Mouse (Mus musculus): ENCODE data around the gene Cfap77.
"Not testable (repeated sequence)": the region's sequence is repeated elsewhere in the genome, so short reads cannot be mapped to it uniquely, and the experiment has no call there.

Gene Cfap77

DNA sequence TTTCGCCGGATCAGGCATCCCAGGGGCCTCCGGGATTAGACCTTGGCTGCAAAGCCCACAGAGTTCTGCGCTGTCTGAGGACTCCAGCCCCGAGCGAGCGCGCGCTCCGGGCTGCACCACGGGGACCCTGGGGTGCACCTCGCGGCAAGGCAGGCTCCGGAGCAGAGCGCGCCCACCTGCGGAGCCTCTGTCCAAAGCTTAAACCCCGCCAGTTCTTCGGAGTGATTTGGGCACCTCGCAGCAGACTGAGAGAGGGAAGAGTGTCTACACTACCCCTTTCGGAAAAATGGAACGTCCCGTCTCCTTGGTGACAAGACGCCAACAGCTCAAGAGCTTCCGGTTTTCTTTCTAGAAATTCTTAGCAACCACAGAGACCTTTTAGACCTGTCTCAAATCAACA is at the start of gene Cfap77:
TSS of gene Cfap77 (minus strand) at position 76 of the 400 bp plus-strand sequence.
- ATAC-seq (ENCODE audit: insufficient number of reproducible peaks, low FRiP score, low TSS enrichment): no peak

DNA sequence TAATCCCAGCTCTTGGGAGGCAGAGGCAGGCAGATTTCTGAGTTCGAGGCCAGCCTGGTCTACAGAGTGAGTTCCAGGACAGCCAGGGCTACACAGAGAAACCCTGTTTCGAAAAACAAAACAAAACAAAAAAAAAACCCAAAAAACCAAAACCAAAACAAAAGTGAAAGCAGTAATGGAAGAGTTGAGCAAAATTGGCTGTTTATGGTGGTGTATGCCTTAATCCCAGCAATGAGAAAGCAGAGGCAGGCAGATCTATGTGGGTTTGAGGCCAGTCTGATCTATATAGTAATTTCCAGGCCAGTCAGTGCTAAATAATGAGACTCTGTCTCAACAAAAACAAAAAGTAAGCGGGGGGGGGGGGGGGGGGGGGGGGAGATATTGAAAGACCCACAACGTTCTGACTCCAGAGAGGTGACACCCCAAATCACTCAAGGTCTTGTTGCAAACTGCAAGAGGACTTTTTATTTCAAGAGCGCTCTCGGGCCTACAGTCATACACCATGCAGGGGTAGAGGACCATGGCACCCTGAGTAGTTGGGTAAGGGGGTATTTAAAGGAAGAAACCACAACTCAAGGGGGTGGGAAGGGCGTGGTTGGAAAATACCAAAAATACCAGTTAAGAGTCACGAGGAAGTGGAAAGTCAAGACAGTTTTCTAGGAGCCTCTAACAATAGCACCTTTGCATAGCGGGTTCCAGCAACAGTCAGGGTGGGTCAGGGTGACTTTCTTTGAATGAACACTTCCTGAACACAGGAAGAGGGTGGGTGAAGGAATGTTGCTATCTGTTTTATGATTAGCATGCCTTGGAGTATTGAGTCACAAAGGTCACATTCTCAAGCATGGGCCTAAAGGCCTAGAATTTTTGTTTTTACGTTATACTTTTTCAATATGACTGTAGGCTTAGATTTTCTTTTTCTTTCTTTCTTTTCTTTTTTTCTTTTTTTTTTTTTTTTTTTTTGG is 47.8 kb upstream of the Cfap77 start:
- not testable (repeated sequence) for ATAC-seq (ENCODE audit: insufficient number of reproducible peaks, low FRiP score, low TSS enrichment)

DNA sequence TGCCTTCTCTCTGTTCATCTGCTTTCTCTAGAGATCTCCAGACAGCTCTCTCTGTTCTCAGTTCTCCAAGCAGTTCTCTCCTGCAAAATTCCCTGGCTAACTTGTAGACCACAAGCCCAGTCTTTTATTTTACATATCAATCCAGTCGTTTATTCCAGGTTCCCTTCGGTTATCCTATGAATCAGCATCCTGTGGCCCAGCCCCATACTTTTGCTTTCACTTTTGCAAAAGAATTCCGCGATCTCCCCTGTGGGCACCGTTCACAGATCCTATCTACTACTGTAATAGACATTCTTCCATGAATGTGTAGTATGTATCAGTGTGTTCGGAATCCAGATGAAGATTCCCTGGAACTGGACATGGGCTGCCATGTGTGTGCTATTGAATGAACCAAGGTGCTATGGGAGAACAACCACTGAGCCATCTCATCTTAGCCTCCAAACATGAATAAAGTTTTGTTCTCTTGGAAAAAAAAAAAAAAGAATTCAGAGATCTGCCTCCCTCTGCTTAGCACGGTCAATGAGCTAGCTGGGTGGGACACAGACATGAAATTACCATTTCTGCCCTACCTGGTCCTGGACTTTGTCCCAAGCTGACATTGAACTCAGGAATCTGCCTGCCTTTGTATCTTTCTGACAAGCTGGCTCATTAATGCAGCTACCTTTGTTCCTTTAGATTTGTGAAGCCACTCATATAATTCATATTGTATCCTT is 46.1 kb upstream of the Cfap77 start:
- no peak for ATAC-seq (ENCODE audit: insufficient number of reproducible peaks, low FRiP score, low TSS enrichment)

DNA sequence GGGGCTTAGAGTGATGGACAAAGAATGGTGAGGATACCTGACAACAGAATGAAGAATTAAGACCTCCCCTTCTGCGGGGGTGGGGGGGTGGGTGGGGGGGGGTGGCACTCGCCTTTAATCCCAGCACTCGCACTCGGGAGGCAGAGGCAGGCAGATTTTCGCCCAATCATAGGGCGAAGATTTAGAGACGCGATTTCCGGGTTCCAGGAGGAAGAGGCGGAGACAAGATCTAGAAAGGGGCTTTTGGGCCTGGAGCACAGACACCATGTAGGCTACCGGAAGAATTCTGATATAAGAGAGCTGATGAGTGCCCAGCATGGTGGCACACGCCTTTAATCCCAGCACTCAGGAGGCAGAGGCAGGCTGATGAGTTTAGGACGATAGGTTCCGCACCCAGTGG is 44.8 kb upstream of the Cfap77 start:
- ATAC-seq (ENCODE audit: insufficient number of reproducible peaks, low FRiP score, low TSS enrichment): no peak

DNA sequence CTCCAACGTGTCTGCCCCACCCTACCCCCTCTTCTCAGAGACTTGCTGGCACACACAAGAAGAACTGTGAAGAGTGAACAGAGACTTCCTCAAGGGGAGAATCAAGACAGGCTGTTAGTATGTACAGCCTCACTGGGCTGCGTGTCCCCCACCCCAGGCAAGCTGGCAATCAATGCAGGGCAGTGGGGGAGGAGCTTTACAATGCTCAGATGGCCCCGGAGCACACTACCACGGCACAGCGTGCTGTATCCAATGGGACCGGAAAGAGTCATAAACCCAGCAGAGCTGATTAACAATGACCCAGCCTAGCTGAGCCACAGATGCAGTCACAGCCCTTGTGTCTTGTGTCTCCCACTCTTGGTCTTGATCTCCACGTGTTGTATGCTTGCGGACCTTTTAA is 43.9 kb upstream of the Cfap77 start:
- no peak for ATAC-seq (ENCODE audit: insufficient number of reproducible peaks, low FRiP score, low TSS enrichment)

DNA sequence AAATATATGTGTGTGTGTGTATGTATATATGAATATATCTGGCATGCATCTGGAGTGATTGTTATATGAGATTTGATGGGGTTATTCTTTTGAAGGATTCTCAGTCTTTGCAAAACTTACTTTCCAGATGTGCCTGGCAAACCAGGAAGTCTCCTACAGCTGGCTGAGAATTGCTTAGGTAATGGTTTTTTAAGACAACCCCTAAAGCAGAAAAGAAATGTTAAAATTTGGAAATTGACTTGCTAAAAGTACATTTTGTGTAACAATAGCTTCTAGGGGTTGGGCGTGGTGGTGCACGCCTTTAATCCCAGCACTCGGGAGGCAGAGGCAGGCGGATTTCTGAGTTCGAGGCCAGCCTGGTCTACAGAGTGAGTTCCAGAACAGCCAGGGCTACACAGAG is 43.1 kb upstream of the Cfap77 start:
- ATAC-seq (ENCODE audit: insufficient number of reproducible peaks, low FRiP score, low TSS enrichment): not testable (repeated sequence)

DNA sequence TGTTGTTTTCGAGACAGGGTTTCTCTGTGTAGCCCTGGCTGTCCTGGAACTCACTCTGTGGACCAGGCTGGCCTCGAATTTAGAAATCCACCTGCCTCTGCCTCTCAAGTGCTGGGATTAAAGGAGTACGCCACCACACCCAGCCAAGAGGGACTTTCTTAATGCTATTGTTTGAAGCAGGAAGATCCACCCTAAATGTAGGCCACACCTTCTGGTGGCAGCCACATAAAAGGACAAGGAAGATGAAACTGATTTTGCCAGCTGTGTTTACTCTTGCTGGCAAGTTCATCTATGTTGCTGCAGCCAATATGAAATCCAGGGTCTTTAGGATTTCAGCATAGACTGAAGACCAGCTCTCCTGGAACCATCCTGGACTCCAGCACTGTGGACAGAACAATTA is 42.6 kb upstream of the Cfap77 start:
- ATAC-seq (ENCODE audit: insufficient number of reproducible peaks, low FRiP score, low TSS enrichment): no peak

DNA sequence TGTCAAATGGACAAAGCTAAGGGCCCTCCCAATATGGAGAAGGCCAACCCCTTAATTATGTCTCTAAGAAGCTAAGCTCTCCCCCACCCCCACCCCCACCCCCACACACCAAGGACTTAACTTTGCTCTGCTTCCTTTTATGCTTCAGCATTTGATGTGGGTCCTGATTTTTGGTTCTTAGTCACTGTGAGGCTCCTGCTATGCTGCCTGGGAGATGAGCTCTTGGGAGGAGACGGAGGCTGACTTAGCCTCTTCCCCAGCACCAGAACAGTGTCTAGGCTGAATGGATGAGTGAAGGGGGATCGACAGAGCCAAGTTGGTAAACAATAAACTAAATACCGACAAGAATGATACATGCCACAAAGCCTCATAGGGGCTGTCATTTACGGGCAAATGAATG is 41.9 kb upstream of the Cfap77 start:
- no peak for ATAC-seq (ENCODE audit: insufficient number of reproducible peaks, low FRiP score, low TSS enrichment)

DNA sequence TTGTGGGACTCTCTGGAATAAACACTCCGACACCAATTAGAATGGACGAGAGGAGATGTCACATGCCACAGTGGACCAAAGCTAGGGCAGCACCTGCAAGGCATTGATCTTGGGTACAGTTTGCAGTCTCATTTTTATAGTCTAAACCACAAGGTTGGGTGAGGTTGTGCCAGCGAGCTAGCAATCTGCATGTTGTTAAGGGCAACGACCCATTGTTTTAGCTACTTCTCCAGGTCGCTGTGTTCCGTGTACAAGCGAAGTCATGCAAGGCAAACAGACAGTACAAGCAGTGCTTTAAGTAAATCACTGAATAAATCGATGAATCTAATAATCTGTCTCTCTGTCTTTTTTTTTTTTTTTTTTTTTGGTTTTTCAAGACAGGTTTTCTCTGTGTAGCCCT is 40.8 kb upstream of the Cfap77 start:
- no peak for ATAC-seq (ENCODE audit: insufficient number of reproducible peaks, low FRiP score, low TSS enrichment)

DNA sequence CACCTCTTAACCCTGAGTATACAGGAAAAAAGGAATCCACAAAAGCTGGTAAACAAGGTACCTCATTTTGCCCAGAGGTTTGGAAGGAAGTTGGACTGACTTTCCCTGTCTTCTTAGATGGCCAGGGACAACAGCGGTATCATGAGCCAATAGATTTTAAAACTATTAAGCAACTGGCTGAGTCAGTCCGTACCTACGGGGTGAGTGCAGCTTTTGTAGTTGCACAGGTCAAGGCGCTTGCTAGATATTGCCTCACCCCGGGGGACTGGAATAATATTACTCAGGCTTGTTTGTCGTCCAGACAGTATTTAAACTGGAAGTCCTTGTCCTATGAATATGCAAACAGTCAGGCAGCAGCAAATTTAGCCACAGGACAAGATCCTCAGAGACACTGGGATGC is 34.4 kb upstream of the Cfap77 start:
- ATAC-seq (ENCODE audit: insufficient number of reproducible peaks, low FRiP score, low TSS enrichment): not testable (repeated sequence)

DNA sequence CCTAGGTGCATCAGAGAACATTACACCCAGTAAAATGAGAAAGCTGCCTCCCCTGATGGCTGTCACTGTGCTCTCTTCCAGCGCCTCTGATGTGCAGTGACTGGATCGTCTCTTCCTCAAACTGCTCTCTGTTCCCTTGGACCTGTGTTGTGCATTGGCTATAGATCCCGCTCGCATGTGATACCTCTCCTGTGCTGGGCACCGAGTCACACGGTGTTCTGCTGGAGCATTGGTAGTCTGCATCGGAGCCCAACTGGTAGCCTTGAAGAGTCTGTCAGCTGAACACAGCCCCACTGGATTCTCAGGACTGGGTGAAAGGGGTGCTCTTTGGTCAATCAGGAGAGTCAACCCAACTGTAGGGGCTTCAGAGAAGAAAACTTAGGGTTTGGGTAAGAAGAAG is 31.2 kb upstream of the Cfap77 start:
- no peak for ATAC-seq (ENCODE audit: insufficient number of reproducible peaks, low FRiP score, low TSS enrichment)

DNA sequence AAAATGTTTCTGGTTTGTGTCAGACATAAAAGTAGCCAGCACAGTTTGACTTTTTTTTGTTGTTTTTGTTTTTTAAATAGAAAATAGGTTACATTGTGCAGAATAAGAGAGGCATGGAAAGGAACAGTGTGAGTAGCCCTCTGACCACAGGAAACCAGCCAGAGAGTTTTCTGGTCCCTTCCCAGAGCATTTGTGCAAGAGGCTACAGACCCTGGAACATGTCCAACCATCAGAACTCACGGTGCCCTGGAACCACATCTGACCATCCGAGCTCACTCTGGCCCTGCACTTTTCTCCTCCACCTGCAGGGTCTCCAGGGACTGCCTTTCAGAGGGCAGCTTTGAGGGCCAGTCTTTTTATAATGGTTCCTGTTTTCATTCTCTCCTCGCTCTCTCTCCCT is 27.1 kb upstream of the Cfap77 start:
- ATAC-seq (ENCODE audit: insufficient number of reproducible peaks, low FRiP score, low TSS enrichment): no peak

DNA sequence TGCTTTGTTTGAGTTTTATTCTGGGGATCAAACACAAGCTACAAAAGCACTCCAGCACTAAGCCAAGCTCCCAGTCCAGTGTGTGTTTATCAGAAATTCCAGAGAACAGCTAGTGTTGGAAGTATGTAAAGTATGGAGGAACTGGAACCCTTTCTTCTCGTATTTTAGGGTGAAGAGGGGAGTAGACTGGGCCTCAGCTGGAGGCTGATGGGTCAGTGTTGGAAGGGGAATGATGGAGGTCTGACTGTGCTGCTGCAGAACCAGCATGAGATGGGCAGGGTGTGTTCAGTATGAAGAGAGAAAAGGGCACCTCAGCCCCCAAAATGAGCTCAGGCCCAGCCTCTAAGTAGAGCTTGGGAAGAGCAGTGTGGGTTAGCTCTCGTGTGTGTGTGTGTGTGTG is 21.4 kb upstream of the Cfap77 start:
- no peak for ATAC-seq (ENCODE audit: insufficient number of reproducible peaks, low FRiP score, low TSS enrichment)

DNA sequence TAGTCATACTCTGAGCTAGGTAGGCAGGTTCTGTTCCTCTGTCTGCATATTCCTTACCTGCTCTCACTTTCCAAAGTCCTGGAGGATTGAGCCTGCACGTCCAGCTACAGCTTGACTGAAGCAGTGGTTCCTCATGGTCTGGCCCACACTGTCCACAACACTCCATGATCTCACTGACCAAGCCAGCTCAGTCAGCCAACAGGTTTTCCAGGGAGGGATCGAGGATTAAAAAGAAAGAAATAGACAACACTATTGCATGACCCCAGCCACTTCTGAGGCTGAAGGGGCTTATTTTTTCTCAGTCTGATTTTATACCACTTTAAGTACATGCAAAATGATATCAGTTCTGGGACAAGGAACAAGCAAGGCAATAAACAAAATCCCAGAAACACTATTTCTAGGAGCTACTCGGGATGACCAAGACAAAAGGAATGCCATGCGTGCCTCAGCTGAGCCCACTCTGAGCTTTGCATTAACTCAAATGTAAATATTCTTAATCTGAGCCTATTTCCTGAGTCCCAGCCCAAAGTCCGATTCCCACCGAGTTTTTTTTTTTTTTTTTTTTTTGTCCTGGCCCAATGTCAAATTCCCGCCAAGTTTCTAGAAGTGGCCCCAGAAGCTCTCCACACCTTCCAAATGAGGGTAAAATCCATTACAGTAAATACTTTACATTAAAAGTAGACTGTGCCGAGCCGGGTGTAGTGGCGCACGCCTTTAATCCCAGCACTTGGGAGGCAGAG is 20.6 kb upstream of the Cfap77 start:
- ATAC-seq (ENCODE audit: insufficient number of reproducible peaks, low FRiP score, low TSS enrichment): no peak

DNA sequence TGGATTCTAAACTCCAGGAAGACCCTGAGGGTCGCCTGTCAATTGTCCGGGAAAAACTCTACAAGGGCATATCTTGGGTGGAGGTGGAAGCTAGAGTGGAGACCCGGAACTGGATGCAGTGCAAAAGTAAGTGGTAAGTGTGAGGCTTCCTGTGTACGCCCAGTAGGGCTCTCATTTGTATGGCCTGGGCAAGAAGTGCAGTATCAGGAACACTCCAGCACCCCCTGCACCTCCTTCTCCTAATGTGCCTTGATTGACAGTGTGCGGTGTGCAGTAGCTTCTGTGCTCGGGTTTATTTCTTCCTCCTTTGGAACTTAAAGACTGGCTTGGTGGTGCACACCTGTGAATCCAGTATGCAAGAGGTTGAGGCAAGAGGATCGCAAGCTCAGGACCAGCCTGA is 19.8 kb upstream of the Cfap77 start:
- no peak for ATAC-seq (ENCODE audit: insufficient number of reproducible peaks, low FRiP score, low TSS enrichment)

DNA sequence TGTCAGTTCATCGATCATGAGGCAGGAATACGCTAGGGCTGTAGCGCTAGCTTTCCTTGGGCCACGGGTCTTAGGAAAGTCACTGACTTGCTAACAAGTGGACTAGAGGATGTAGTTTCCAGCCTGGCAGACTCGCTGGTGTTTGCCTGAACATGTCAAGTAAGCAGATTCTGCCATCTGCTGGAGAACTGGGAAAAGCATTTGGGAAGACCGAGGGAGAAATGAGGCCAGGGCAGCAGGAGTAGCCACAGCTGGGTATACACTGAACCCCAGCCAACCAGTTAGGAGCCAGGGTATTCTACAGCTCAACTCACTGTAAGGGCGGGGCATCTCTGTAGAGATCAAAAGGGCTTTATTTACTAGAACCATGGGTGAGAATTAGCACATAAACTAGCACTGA is 11.5 kb upstream of the Cfap77 start:
- ATAC-seq (ENCODE audit: insufficient number of reproducible peaks, low FRiP score, low TSS enrichment): no peak

DNA sequence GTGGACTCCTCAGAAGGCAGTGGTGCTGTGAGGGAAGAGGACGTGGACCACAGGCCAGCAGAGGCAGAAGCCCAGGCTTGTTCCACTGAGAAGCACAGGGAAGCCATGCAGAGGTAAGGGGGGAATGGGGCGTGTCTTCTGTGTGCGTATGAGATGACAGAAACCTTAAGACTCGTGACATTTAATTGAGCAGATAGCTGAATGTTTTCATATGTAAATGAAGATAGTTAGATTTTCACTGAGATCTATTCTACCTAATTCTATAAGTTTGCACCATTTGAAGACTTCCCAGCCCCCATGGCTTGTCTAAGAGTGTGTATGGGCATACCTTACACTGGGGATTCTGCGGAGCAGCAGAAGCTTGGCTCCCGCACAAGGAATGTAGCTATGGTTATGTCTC is 10.9 kb upstream of the Cfap77 start:
- ATAC-seq (ENCODE audit: insufficient number of reproducible peaks, low FRiP score, low TSS enrichment): no peak

DNA sequence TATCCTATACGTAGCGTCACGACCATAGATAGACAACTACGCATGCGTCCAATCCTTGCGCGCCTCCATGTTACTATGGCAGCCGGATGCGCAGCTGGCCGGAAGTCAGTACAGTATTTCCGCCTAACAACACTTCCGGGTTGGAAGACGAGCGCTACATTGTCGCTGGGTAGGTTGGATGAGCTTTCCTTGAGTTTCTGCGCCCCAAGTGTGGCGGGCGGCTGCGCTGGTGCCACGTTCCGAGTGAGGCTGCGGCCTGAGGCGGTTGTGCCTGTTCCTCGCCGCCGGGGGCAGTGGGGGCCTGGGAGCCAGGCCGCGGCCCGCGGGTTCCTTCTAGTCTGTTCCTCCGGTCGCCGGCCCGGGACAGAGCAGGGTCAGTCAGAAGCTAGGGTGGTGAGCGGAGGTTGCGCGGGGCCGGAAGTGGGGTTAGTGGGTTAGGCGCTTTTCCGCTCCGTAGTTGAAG is 5.3 kb upstream of the Cfap77 start, which contains the start of gene Ttf1:
TSS of gene Ttf1 (plus strand) at position 128 of the 463 bp plus-strand sequence.
- ATAC-seq (ENCODE audit: insufficient number of reproducible peaks, low FRiP score, low TSS enrichment): peak; percentile 99

DNA sequence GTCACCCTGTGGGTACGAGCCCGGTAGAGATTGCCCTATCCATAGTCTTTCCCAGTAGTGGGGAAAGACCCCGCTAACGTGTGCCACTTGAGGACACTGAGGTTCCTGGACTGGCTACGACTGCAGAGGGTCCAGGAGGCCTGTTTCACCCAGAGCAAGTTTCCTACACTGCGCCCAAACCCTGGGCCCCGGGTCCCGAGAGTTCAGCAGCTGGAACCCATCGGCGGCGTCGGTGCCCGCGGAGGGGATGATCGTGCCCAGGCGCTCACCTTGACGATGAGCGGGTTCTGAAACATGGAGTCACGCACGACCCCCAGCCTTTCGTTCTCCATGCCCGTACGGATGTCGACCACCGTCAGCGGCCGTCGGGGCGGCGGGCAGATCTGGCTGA is 326 bp downstream of the Cfap77 start:
- ATAC-seq (ENCODE audit: insufficient number of reproducible peaks, low FRiP score, low TSS enrichment): no peak

DNA sequence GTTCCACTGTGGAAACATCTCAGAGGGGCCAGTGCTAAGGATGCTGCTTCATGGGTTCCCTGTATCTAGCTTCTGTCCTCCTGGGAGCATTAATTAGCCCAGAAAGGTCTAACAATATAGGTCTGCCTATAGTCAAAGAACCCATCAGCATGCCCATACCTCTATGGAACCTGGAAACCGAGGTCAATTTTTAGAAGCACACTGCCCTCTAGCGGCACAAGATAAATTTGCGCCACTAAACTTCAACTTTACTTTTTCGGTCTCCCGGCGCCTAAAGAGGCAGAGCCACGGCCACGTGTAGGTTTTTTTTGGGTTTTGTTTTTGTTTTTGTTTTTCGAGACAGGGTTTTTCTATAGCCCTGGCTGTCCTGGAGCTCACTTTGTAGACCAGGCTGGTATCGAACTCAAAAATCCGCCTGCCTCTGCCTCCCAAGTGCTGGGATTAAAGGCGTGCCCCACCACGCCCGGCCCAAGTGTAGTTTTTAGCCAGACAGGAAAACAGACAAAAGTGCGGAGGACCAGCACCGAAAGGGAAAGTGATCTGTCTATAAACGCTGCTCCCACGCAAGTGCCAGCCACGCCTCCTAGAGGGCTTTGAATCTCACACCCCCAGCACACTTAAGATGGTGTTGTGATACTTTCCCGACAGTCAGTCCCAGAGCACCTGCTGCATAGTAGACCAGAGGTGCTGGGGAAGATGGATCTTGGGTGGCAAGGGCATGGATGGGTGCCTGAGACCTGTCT is 893 bp downstream of the Cfap77 start:
- no peak for ATAC-seq (ENCODE audit: insufficient number of reproducible peaks, low FRiP score, low TSS enrichment)
